Comparison of ENCODE assay signal across 8 mouse cellular contexts in the genomic region with DNA sequence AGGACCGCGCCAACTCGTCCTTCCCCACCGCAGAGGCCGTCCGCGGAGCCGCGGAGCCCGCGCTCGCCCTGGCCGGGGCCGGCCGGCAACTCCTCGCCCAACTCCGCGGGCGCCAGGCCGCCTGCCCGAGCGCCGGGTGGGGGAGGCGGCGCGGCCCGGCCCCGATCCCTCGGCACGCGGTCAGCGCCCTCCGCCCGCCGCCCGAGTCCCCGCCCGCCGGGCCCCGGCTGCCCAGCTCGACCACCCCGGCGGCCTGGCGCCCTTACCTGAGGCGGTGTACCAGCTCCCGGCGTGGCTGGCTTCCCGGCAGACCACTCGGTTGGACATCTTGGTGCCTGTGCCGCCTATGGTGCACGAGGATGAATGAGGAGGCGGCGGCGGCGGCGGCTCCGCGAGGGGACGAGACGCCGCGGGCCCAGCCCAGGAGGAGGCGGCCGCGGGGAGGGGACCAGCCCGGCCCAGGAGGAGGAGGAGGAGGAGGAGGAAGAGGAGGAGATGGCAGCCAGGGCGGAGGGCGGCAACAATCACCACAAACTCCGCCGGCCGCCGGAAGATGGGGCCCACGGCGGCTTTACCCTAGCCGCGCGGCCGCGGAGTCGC. TPM values are rescaled to one million over a fixed set of nuclear protein-coding genes. Genes with fewer than 3 reads are reported as not detected.
A peak's percentile ranks its signal among the peaks of the same experiment; 100 is the strongest.
DNase-seq lines count a peak whose midpoint lies in the region; ATAC-seq lines count a peak whose summit lies in the region.

No protein-coding gene starts in this region.

- no peaks in the 10 kb centered on the region for H3K27me3 ChIP-seq in embryonic facial prominence, embryonic 13.5 days
- no peaks in the 10 kb centered on the region for H3K27me3 ChIP-seq in limb, embryonic 15.5 days
- no peaks in the 10 kb centered on the region for H3K27me3 ChIP-seq in midbrain, embryonic 16.5 days (ENCODE audit: control insufficient read depth, insufficient read depth, low read depth, low read length)

- peak overlapping the region; percentile 90 for H3K4me3 ChIP-seq in embryonic facial prominence, embryonic 13.5 days
- H3K4me3 ChIP-seq in limb, embryonic 15.5 days: peak overlapping the region; percentile 94
- peak overlapping the region; percentile 96 for H3K4me3 ChIP-seq in midbrain, embryonic 16.5 days (ENCODE audit: low read depth, low read length)

- no peaks in the 10 kb centered on the region for H3K9me3 ChIP-seq in embryonic facial prominence, embryonic 13.5 days
- H3K9me3 ChIP-seq in limb, embryonic 15.5 days: no peaks in the 10 kb centered on the region
- H3K9me3 ChIP-seq in midbrain, embryonic 16.5 days (replicated peaks; ENCODE audit: control insufficient read depth, low read length, poor library complexity, severe bottlenecking): no peaks in the 10 kb centered on the region

- peak overlapping the region; percentile 73 for H3K4me2 ChIP-seq in embryonic facial prominence, embryonic 13.5 days
- H3K4me2 ChIP-seq in limb, embryonic 15.5 days: peak overlapping the region; percentile 53
- peak overlapping the region; percentile 83 for H3K4me2 ChIP-seq in midbrain, embryonic 16.5 days (ENCODE audit: low read length)

- ATAC-seq in embryonic facial prominence, embryonic 13.5 days (ENCODE audit: insufficient number of reproducible peaks, insufficient read depth, low FRiP score, low TSS enrichment, low read depth): peak; percentile 83
- peak; percentile 87 for ATAC-seq in limb, embryonic 15.5 days (ENCODE audit: insufficient number of reproducible peaks, low FRiP score, low TSS enrichment, low read depth)
- peak; percentile 81 for ATAC-seq in midbrain, embryonic 16.5 days

- H3K36me3 ChIP-seq in embryonic facial prominence, embryonic 13.5 days: peaks cover 12% of the 10 kb centered on the region
- peaks cover 8% of the 10 kb centered on the region; the same call in 1 of the 2 replicates for H3K36me3 ChIP-seq in limb, embryonic 15.5 days
- no peaks in the 10 kb centered on the region for H3K36me3 ChIP-seq in midbrain, embryonic 16.5 days (ENCODE audit: control insufficient read depth, insufficient read depth, low read length)

- H3K9ac ChIP-seq in embryonic facial prominence, embryonic 13.5 days: peak overlapping the region; percentile 93
- H3K9ac ChIP-seq in limb, embryonic 15.5 days: peak overlapping the region; percentile 92
- peak overlapping the region; percentile 97 for H3K9ac ChIP-seq in midbrain, embryonic 16.5 days (ENCODE audit: low read depth, low read length)

- peak; percentile 85 for DNase-seq in 3134 (ENCODE audit: extremely low read depth, insufficient read length, low spot score)
- DNase-seq in adrenal gland, postnatal 25 days: peak; percentile 88
- peak; percentile 75 for DNase-seq in heart, adult 8-10 months (ENCODE audit: low spot score)
- DNase-seq in kidney, adult 9 months: peak; percentile 86
- peak; percentile 83 to 89 for DNase-seq in spleen, postnatal 10 days (ENCODE audit: low spot score in 2 of 2)

- H3K27ac ChIP-seq in embryonic facial prominence, embryonic 13.5 days: peak overlapping the region; percentile 99
- H3K27ac ChIP-seq in limb, embryonic 15.5 days: peak overlapping the region; percentile 99
- H3K27ac ChIP-seq in midbrain, embryonic 16.5 days (ENCODE audit: low read length): peak overlapping the region; percentile 97

- H3K4me1 ChIP-seq in embryonic facial prominence, embryonic 13.5 days: peaks cover 17% of the 10 kb centered on the region
- H3K4me1 ChIP-seq in limb, embryonic 15.5 days: peaks cover 14% of the 10 kb centered on the region
- peaks cover 27% of the 10 kb centered on the region for H3K4me1 ChIP-seq in midbrain, embryonic 16.5 days (ENCODE audit: control insufficient read depth, insufficient read depth, low read length)

- WGBS in embryonic facial prominence, embryonic 13.5 days: under 1% methylated on average over 73 of the region's 80 CpGs
- under 1% methylated on average over 64 of the region's 80 CpGs for WGBS in limb, embryonic 15.5 days
- WGBS in midbrain, embryonic 16.5 days: 0% methylated on average over 57 of the region's 80 CpGs

RNA-seq across cellular contexts. Expression of a gene that starts 0.8 kb away (rescaled TPM):
- total RNA-seq in adrenal gland, postnatal 25 days (2021): 111 and 128 TPM in 2 replicates
- 80.3 and 85.8 TPM in 2 replicates for polyA plus RNA-seq in embryonic facial prominence, embryonic 13.5 days (2015; fragmentation: Nextera tagmentation; extraction: Ambion mirVana)
- total RNA-seq in heart, adult 8-10 months (2022): 10 to 100 TPM; 59.3 to 63.2 (median 61.2) TPM
- polyA plus RNA-seq in limb, embryonic 15.5 days (2015; fragmentation: Nextera tagmentation; extraction: Ambion mirVana): 85.3 and 86.2 TPM in 2 replicates
- 50.6 and 51.6 TPM in 2 replicates for polyA plus RNA-seq in midbrain, embryonic 16.5 days (2015; fragmentation: Nextera tagmentation; extraction: Ambion mirVana)

RNA-seq across cellular contexts. Expression of a gene that starts 29.2 kb away (rescaled TPM):
- 95.9 and 99.6 TPM in 2 replicates for total RNA-seq in adrenal gland, postnatal 25 days (2021)
- 226 and 247 TPM in 2 replicates for polyA plus RNA-seq in embryonic facial prominence, embryonic 13.5 days (2015; fragmentation: Nextera tagmentation; extraction: Ambion mirVana)
- 10 to 100 TPM; 37.8 to 53.1 (median 42.6) TPM for total RNA-seq in heart, adult 8-10 months (2022)
- polyA plus RNA-seq in limb, embryonic 15.5 days (2015; fragmentation: Nextera tagmentation; extraction: Ambion mirVana): 178 and 186 TPM in 2 replicates
- 204 and 220 TPM in 2 replicates for polyA plus RNA-seq in midbrain, embryonic 16.5 days (2015; fragmentation: Nextera tagmentation; extraction: Ambion mirVana)

RNA-seq across cellular contexts. Expression of a gene that starts 44.3 kb away (rescaled TPM):
- 29.4 and 33.1 TPM in 2 replicates for total RNA-seq in adrenal gland, postnatal 25 days (2021)
- polyA plus RNA-seq in embryonic facial prominence, embryonic 13.5 days (2015; fragmentation: Nextera tagmentation; extraction: Ambion mirVana): 15.6 and 20.3 TPM in 2 replicates
- total RNA-seq in heart, adult 8-10 months (2022): 10 to 100 TPM; 25.0 to 31.7 (median 27.7) TPM
- 14.5 and 17.0 TPM in 2 replicates for polyA plus RNA-seq in limb, embryonic 15.5 days (2015; fragmentation: Nextera tagmentation; extraction: Ambion mirVana)
- polyA plus RNA-seq in midbrain, embryonic 16.5 days (2015; fragmentation: Nextera tagmentation; extraction: Ambion mirVana): 22.0 and 26.7 TPM in 2 replicates

Comparison
In these comparisons a context has a peak if more than half of its experiments do, and no peak if none do; other contexts are left out.
1. Peak in every context shown above with its lines: DNase-seq, ATAC-seq, H3K4me3 ChIP-seq and H3K27ac ChIP-seq.